Mouse (Mus musculus) left cerebral cortex, postnatal 10 days (tissue): ENCODE measurements around the gene Baz1b. TPM values are rescaled to one million over a fixed set of nuclear protein-coding genes. Genes with fewer than 3 reads are reported as not detected.
"Not testable (repeated sequence)": the region's sequence is repeated elsewhere in the genome, so short reads cannot be mapped to it uniquely, and the experiment has no call there.

ENCODE experiments used
- DNase-seq, 2 experiments: peaks; one replicate each; pipeline ENCODE4 v3.0.0; 2021 to 2022; ENCODE audit warnings: low spot score in 2 of 2, mixed read lengths in 1 of 2; ENCODE audit errors: extremely low spot score in 1 of 2
- intact Hi-C: fragments of 180-260 bp; cut with DNase I; formaldehyde crosslinking; loops from one replicate; pipeline ENCODE4 v1.15.1; 2025
- total RNA-seq, 2 experiments: library from RNA; stranded (reverse); gene quantifications; 2 replicates each; pipeline ENCODE4 v1.2.3; 2021

Baz1b gene
- total RNA-seq, 2 experiments from 2014 or later: 44.6 to 45.7 TPM

GRCm38 (mm10) chr5:135208197-135208596 is 21.1 kb downstream of the Baz1b start:
- intact Hi-C loops: no loop called here

GRCm38 (mm10) chr5:135216871-135217270 is 29.8 kb downstream of the Baz1b start:
- intact Hi-C loops: no loop called here
- peak in 1 of 2 experiments; percentile 22 for DNase-seq

More at GRCm38 (mm10) chr5:135208197-135208596, 21.1 kb downstream of the Baz1b start:
- no peak for DNase-seq

- no peak for DNase-seq
- intact Hi-C loops: no loop called here
These were observed 33.9 kb downstream of the Baz1b start for GRCm38 (mm10) chr5:135220941-135221340.

GRCm38 (mm10) chr5:135222066-135222465 is 35.0 kb downstream of the Baz1b start:
- DNase-seq: no peak
- intact Hi-C loops: no loop called here

- no peak for DNase-seq
- intact Hi-C loops: no loop called here
These were observed 37.1 kb downstream of the Baz1b start for GRCm38 (mm10) chr5:135224169-135224568.

GRCm38 (mm10) chr5:135225879-135226278 is 38.8 kb downstream of the Baz1b start:
- DNase-seq, intact Hi-C loops: not testable (repeated sequence)

GRCm38 (mm10) chr5:135230186-135230585 is 43.1 kb downstream of the Baz1b start:
- intact Hi-C loops: no loop called here
- no peak for DNase-seq

GRCm38 (mm10) chr5:135233166-135233920 is 46.3 kb downstream of the Baz1b start:
- no peak for DNase-seq
- intact Hi-C loops: no loop called here

GRCm38 (mm10) chr5:135236571-135236970 is 49.5 kb downstream of the Baz1b start:
- DNase-seq: peak; percentile 43 to 65
- intact Hi-C loops: loop anchor here (2.0 kb wide), 1 partner anchor 46 kb away; no protein-coding TSS in a partner anchor

- DNase-seq: no peak
- intact Hi-C loops: no loop called here
These were observed 51.8 kb downstream of the Baz1b start for GRCm38 (mm10) chr5:135238832-135239231.

GRCm38 (mm10) chr5:135241474-135241873 is 54.4 kb downstream of the Baz1b start:
- intact Hi-C loops: no loop called here
- no peak for DNase-seq

GRCm38 (mm10) chr5:135242136-135242535 is 55.1 kb downstream of the Baz1b start:
- intact Hi-C loops: no loop called here
- DNase-seq: no peak

- intact Hi-C loops: no loop called here
- no peak for DNase-seq
These were observed 55.5 kb downstream of the Baz1b start for GRCm38 (mm10) chr5:135242608-135243007.

GRCm38 (mm10) chr5:135243166-135243565 is 56.1 kb downstream of the Baz1b start:
- DNase-seq: no peak
- intact Hi-C loops: no loop called here

GRCm38 (mm10) chr5:135246531-135246930 is 59.5 kb downstream of the Baz1b start:
- intact Hi-C loops: no loop called here
- no peak for DNase-seq

GRCm38 (mm10) chr5:135247337-135247736 is 60.3 kb downstream of the Baz1b start:
- DNase-seq: no peak
- intact Hi-C loops: no loop called here

GRCm38 (mm10) chr5:135248956-135249676 is 62.1 kb downstream of the Baz1b start:
- intact Hi-C loops: no loop called here
- DNase-seq: no peak

GRCm38 (mm10) chr5:135250186-135251078 is 63.4 kb downstream of the Baz1b start:
- intact Hi-C loops: no loop called here
- peak in 1 of 2 experiments; percentile 48 for DNase-seq

GRCm38 (mm10) chr5:135251079-135251454 is 64.0 kb downstream of the Baz1b start, which contains the start of gene Fzd9:
TSS of gene Fzd9 (minus strand) at chr5:135251230.
- peak; percentile 80 to 90 for DNase-seq
- intact Hi-C loops: no loop called here
